Mouse (Mus musculus): Measurements from ENCODE around the gene Nfu1. TPM values are rescaled to one million over a fixed set of nuclear protein-coding genes. Genes with fewer than 3 reads are reported as not detected.

Gene Nfu1
- polyA plus RNA-seq, 1 experiment from 2014 or later: 92.1 TPM

DNA sequence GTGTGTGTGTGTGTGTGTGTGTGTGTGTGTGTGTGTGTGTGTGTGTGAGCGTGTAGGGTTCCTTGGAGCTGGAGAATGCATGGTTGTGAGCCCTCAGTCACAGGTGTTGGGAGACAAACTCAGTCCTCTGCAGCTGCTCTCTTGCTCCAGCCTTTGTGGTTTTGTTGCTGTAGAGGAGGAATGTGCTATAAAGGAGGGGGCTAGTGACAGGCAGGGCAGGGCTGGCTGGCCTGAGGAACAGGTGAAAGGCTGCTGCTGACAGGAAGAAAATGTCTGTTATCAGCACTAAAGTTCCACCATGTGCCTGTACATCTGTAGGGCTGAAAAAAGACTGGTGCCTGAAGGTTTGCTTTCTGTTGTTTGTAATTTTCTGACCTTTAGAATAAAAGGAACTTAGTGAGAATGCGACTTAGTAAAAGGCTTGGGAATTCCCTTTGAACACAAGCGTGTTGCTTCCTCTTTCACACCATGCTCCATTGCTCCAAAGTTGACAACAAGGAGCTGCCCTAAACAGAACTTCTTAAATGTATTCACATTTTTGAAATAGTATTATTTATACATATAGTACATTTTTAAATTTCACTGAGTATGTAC is 66.2 kb downstream of the Nfu1 start:
- no peak overlapping the region for H3K27ac ChIP-seq (ENCODE audit: low read length)
- H3K4me2 ChIP-seq (ENCODE audit: low read depth, low read length): no peak overlapping the region
- ATAC-seq (ENCODE audit: low read depth): no peak
- no peaks in the 10 kb centered on the region for H3K27me3 ChIP-seq (ENCODE audit: control insufficient read depth, insufficient read depth, low read depth, low read length)
- no peak overlapping the region for H3K4me3 ChIP-seq (ENCODE audit: low read length)
- H3K9ac ChIP-seq (ENCODE audit: low read length): no peak overlapping the region
- peaks cover 32% of the 10 kb centered on the region for H3K36me3 ChIP-seq (ENCODE audit: control insufficient read depth, insufficient read depth, low read length)
- no peaks in the 10 kb centered on the region for H3K9me3 ChIP-seq (ENCODE audit: control insufficient read depth, low read length)
- WGBS: 80% methylated on average over 3 of the region's 3 CpGs
- no peaks in the 10 kb centered on the region for H3K4me1 ChIP-seq (replicated peaks; ENCODE audit: control insufficient read depth, insufficient read depth, low read length)

Other genes with a start within 250 kb of the Nfu1 start
- 149 and 154 TPM in 2 replicates for gene Anxa4, start 215.7 kb upstream of the Nfu1 start, polyA plus RNA-seq (2015; fragmentation: Nextera tagmentation; extraction: Ambion mirVana)
- gene Aak1, start 159.7 kb upstream of the Nfu1 start, polyA plus RNA-seq (2015; fragmentation: Nextera tagmentation; extraction: Ambion mirVana): 11.6 and 12.4 TPM in 2 replicates
- gene Gfpt1, start 33.6 kb downstream of the Nfu1 start, polyA plus RNA-seq (2015; fragmentation: Nextera tagmentation; extraction: Ambion mirVana): 24.1 and 24.5 TPM in 2 replicates
- 0.28 and 0.38 TPM in 2 replicates for gene D6Ertd527e, start 95.5 kb downstream of the Nfu1 start, polyA plus RNA-seq (2015; fragmentation: Nextera tagmentation; extraction: Ambion mirVana)